Mouse (Mus musculus): Measurements from ENCODE around the gene Gchfr.

- TF ChIP-seq CTCF (IDR thresholded peaks at IDR 0.05; ENCODE audit: low read depth, low read length) (no peak), POLR2A (IDR thresholded peaks at IDR 0.05; ENCODE audit: insufficient read depth, low read length) (no peak), EP300 (IDR thresholded peaks at IDR 0.05; ENCODE audit: insufficient read depth, low read depth, low read length) (no peak)
Measured at GRCm38 (mm10) chr2:119163135-119163534, 4.4 kb upstream of the Gchfr start.

Measured in ES-Bruce4 (cell line).